Mouse (Mus musculus): ENCODE results near the gene BC030500. TPM values are rescaled to one million over a fixed set of nuclear protein-coding genes. Genes with fewer than 3 reads are reported as not detected.

Gene BC030500
- polyA plus RNA-seq (2015; fragmentation: Nextera tagmentation; extraction: Ambion mirVana), result 12.2 and 15.1 TPM in 2 replicates

DNA sequence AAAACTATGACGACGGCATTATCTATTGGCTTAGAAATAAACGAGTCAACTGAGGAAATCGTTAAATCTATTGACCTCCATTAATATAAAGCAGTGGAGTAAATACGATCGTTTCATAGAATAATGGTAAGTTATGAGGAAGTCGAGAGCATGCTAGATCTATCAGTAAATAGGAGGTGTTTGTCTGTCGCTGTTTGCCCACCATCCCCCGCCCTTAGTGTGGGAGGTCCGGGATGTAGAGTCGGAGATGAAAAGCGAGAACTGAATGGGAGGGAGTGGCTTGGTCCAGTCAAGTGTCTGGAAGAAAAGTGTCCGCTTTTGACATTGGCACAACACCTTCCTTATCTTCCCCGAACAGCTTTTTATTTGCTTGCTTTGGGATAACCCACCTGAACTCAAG lies at the start of gene BC030500:
Gene BC030500 (plus strand): TSS at position 79 of the 400 bp plus-strand sequence.

DNA sequence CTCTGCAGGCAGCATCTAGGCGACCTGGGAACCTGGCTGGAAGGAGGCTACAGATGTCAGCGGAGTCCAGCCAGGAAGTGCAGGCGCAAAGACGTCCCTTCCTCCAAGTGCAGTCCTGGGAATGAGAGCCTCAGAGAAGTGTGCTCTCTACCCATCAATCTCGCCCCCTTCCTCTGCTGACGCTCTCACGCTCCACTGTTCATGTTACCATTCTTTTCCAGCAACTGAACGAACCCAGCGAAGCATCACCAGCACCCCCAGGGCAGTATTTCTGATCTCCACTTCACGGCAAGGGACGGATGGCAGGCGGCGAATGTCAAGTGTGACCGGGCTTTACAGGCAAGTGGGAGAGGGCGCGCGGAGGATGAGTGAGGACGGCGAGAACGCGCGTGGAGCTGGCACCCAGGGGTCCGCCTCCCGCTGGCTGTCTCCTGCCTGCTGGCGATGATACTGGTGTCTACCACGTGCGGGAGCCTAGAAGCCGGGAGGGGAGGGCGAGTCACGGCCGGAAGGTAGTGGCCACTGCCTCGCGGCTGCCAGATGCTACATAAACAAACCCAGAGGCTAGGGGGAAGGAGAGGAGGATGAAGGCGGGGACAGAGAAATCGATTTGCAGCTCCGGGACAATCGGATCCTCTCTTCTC lies 763 bp downstream of the BC030500 start, which contains the start of gene Galntl6:
Gene Galntl6 (minus strand): TSS at position 445 of the 644 bp plus-strand sequence.

Other genes with a start within 250 kb of the BC030500 start
- gene Galntl6, start 885 bp downstream of the BC030500 start, polyA plus RNA-seq (2015; fragmentation: Nextera tagmentation; extraction: Ambion mirVana), result 14.7 and 16.8 TPM in 2 replicates